Mouse (Mus musculus): Measurements from ENCODE around the gene Cept1. TPM values are rescaled to one million over a fixed set of nuclear protein-coding genes. Genes with fewer than 3 reads are reported as not detected.
A peak's percentile ranks its signal among the peaks of the same experiment; 100 is the strongest.
"Not testable (repeated sequence)": the region's sequence is repeated elsewhere in the genome, so short reads cannot be mapped to it uniquely, and the experiment has no call there.

The Cept1 gene
- total RNA-seq (2015; ENCODE audit: low replicate concordance) (17.7 and 18.0 TPM in 2 replicates), total RNA-seq (2017; ENCODE audit: low replicate concordance) (12.5 and 19.4 TPM in 2 replicates)

DNA sequence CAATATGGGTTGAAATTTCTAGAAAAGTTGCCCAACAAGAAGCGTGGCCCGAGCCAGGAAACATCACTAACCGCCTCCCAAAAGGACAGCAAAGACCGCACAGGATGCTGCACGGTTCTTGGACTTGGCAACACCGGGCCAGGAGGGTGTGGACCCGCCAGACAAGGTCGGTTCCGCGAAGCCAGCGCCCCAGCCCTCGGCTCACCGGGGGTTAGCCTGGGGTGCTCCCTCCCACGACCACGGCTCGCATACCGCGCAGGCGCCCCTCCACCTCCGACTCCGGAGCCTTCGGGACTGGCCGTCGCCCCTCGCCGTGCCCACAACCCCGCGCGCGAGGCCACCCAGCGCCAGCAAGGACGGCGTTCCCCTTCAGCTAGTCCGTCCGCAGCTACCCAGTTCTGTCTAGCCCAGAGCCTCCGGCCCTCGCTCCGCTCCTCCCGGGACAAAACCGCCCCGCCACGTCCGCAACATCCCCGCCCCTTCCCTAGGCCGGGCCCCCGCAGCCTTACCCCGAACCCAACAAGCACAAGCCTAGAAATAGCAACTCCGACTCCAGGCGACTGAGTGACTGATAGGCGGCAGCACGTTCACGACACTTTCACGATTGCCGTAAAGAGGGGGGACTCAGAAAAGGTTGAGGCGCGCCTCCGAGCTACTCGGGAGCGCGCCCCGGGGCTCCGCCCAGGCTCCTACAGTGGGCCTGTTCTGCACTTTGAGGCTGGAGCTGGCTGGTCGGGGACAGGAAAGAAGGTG, at the start of gene Cept1, which contains the start of gene Dram2:
Cept1 (minus strand) TSS at position 632 of the 753 bp plus-strand sequence.
Dram2 (plus strand) TSS at position 628 of the 753 bp plus-strand sequence.
- peak; percentile 88 for ATAC-seq (replicated peaks; ENCODE audit: low FRiP score, poor library complexity, severe bottlenecking)

DNA sequence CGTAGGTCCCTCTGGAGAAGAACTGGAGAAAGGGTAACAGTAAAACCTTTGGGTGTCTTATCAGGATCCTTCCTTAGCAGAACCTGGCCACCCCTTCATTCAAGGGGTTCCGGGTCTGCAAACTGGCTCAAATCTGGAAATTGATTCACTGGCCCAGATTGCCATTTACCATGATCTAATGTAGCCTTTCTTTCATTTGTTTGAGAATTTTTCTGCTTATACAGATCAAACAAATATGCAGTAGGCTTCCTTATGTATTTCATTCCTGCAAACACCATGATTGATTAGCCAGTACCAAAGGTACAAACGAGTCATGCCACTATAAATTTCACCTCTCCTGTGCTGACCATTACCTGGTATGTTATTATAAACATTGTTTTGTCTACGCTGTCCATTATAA, 46.0 kb upstream of the Cept1 start:
- not testable (repeated sequence) for ATAC-seq (replicated peaks; ENCODE audit: low FRiP score, poor library complexity, severe bottlenecking)

DNA sequence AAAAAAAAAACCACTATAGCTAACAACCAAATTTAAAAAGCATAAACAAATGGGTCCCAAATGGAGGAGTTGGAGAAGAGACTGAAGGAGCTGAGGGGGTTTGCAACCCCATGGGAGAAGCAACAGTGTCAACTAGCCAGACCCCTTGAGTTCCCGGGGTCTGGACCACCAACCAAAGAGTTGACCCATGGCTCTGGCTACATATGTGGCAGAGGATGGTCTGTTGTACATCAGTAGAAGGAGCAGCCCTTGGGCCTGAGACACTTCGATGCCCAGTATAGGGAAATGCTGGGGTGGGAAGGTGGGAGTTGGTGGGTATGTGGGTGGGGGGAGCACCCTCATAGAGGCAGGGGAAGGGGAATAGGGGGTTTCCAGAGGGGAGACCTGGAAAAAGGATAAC, 31.7 kb upstream of the Cept1 start:
- ATAC-seq (replicated peaks; ENCODE audit: low FRiP score, poor library complexity, severe bottlenecking), result no peak

DNA sequence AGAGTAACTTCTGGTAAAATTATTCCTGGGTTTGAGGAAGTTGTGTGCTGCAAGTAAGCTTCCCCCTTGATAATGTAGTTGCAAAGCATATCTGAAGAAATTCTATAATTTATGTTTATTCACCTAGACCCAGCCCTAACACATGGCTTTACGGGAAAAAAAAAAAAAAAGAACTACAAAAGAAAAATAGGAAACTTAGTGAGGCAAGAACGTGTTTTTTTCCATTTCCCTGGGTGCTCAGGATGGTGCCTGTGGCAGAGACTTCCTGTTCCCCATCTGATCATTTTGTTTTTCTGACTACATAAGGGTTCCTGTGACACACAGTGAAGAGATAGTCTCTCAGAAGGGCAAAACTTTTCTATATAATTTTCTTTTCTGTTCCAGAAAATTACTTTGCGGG, 25.6 kb upstream of the Cept1 start:
- ATAC-seq (replicated peaks; ENCODE audit: low FRiP score, poor library complexity, severe bottlenecking), result no peak

DNA sequence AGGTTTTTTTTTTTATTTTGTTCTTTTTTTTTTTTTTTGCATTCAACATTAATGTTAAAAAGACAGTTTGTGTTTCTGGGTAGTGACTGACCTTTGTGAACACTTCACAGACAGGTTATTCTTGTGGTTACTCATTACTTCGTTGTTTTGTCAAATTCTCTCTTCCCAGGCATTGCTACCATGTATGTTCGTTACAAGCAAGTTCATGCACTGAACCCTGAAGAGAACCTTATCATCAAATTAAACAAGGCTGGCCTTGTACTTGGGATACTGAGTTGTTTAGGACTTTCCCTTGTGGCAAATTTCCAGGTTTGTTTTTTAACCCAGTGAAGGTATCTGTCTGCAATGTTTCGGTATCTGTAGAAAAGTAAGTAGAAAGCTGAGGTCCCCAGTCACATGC, 18.3 kb upstream of the Cept1 start:
- no peak for ATAC-seq (replicated peaks; ENCODE audit: low FRiP score, poor library complexity, severe bottlenecking)

DNA sequence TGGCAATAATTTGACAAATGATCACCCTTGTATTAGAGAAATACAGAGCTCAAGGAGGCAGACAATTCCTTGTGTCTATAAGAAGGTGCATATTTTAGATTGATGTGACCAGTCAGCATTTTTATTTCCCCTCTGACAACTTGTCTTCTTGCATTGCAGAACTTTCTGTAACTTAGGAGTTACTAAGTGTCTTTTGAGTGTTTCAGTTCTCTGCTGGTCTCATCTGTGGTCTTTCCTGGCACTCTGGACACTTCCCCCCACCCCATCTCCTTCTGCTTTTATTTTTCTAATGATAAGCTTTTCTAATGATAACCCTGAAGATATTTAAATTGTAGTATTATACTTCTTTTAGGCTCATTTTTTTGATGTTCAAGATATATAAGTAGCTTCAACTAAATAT, 10.7 kb upstream of the Cept1 start:
- ATAC-seq (replicated peaks; ENCODE audit: low FRiP score, poor library complexity, severe bottlenecking), result no peak

DNA sequence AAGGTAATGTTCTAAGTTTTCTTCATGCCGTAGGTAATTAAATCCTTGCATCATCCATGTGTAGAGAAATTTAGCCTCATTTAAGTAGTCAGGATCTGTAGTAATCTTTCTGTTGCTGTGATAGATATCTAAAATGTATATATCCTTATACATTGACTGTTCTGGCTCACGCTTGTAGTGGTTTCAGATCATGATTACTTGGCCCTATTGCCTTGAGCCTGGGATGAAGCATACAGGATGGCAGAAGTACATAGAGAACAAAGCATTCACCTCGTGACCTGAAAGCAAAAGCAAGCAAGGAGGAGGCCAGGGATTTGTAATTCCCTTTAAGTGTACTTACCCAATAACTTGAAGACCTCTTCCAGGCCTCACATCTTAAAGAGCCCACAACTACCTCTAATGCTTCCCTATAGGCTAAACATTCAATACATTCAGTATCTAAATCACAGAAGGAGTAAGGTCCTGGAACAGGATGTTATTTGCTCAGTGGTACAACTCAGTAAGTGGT, 8.2 kb upstream of the Cept1 start:
- no peak for ATAC-seq (replicated peaks; ENCODE audit: low FRiP score, poor library complexity, severe bottlenecking)

DNA sequence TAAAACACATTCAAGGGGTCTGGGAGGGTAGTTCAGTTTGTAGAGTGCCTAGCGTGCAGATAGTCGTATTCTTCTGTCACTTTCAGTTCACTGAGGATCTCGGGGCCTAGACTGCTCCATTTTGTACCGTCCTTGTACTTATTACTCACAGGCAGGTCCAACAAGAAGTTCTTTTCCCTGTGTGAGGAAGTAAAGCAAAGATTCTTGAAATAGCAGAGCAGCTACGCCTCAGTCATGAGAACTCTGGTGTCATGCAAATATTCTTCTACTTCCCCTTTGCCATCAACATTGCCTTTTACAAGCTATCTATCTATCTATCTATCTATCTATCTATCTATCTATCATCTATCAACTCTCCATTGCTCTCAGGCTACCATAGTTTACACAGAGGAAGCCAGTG, 5.8 kb upstream of the Cept1 start:
- ATAC-seq (replicated peaks; ENCODE audit: low FRiP score, poor library complexity, severe bottlenecking), result no peak

DNA sequence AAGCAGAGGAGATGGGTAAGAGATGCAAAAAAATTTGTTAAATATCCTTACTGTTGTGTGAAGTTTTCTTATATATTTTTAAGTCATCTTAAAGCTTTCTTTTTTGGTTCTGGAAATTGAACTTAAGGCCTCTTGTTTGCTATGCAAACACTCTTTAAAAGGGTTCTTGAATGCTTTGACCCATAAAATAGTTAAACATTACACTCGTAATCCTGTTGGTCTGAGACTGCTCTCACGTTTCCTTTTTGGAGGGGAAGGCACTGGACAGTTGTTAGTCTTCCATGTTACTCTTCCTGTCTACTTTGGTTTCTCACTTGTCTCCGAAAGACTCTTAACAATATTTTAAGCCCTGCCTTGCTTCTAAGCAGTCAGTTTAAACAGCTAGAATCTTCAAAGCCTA, 1.4 kb upstream of the Cept1 start:
- ATAC-seq (replicated peaks; ENCODE audit: low FRiP score, poor library complexity, severe bottlenecking), result no peak

DNA sequence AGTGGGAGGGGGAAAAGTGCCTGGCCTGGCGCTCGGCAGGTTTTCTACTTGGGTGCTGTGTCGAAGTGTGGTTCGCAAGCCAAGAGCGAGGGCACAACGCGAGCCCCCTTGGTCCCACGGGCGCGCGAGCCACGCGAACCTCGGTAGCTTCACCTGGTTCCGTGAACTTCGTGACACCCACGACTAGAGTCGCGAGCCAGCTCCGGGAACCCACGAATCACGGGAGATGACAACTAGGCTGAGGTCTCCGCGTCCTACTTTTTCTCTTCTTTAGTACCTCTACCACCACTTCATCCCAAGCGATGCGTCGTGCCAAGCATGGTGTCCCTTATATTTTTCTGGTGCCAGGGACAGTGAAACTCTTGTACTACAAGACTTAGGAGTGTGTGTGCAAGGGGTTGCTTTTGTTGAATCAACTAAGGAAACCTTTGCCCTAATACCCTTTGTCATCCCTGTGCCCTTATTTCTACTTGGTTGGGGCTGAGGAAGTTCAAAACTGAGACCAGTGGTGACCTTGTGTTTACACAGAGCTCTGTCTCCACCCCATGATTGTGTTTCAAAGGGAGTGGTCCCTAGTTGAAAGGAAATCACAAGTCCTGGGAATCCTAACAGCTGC, 430 bp upstream of the Cept1 start:
- ATAC-seq (replicated peaks; ENCODE audit: low FRiP score, poor library complexity, severe bottlenecking), result peak; percentile 68

DNA sequence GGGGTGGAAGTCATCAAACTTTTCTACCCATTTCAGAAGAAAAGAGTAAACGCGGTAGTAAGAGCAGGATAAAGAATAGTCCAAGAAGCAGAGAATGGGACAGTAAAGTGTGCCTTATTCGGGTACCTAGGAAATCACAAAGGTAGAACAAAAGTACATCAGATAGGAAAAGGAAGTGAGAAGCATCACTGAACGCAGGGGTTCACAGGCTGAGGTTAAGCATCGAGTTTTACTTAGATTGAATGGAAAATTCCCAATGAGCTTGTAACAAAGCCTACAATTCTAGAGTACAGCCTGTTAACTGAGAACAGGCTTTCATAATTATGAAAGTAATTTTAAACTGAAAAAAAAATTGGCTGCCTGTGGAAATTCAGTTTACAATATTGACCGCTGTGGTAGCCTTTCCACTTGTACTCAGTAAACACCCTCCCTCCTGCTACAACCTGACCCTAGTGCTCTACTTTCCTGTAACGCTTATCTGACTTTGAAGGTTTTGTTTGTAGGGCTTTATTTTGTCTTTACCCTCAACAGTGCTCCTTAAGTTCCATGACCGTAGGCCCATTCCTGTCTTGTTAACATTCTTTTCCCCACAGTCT, 2.8 kb downstream of the Cept1 start:
- no peak for ATAC-seq (replicated peaks; ENCODE audit: low FRiP score, poor library complexity, severe bottlenecking)

DNA sequence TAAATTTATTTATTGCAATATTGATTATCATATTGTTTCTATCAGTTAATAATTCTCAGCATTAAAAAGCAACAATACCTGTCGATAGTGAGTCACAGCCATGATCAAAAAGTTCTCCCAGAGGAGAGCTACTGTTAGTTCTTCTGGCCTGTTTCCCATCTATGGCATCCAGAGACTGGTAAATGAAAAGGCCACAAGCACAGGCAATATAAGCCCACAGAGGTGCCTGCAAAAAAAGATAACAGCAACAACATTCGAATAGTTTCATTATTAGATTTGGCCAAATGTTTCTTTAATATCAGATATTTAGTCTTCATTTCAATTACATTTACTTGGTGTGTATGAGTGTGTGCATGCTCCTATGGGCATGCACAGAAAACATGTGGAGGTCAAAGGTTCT, 14.3 kb downstream of the Cept1 start:
- peak; percentile 49; the same call in 1 of the 2 replicates for ATAC-seq (replicated peaks; ENCODE audit: low FRiP score, poor library complexity, severe bottlenecking)

DNA sequence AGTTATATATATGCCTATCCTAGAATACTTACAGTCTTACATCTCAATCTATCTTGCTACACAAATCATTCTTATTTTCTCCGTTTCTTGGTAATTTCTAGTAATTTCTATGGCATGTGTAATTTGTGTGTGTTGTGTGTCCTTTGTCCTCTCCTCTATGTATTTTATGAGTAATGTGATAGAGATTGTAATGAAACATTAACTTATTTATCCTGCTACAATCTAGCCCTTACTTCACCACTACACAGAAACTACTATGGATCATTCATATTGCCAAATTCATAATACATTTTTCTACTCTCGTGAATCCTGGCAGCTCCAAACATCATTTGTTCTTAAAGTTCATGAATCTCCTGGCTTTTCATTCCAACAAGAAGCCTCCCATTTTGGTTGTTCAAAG, 19.6 kb downstream of the Cept1 start:
- no peak for ATAC-seq (replicated peaks; ENCODE audit: low FRiP score, poor library complexity, severe bottlenecking)

DNA sequence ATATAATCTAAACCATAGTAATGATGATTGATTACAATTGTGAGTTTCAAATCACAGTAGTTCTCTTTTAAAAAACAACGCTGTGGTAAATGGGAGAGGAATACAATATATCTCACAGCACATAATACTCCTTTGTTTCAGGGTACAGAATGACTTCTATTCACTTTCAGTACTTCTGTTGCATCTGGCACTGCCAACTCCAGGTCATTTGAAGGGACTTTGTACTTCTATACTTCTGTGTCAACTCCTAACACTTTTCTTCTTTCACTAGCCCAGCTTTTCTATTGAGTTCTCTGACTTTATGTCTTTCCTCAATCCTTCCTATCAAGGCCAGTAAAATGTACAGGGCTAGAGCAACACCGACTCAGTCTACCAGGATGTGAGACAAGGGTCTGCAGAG, 21.2 kb downstream of the Cept1 start:
- ATAC-seq (replicated peaks; ENCODE audit: low FRiP score, poor library complexity, severe bottlenecking), result no peak

DNA sequence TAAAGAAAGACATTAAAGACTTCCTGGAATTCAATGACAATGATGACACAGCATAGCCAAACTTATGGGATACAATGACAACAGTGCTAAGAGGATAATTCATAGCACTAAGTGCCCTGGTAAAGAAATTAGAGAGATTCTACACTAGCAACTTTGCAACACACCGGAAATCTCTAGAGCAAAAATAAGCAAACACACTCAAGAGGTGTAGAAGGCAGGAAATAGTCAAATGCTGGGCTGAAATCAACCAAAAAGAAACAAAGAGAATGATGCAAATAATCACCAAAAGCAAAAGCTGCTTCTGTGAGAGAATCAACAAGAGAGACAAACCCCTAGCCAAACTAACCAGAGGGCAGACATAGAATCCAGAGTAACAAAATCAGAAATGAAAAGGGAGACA, 24.9 kb downstream of the Cept1 start:
- ATAC-seq (replicated peaks; ENCODE audit: low FRiP score, poor library complexity, severe bottlenecking), result no peak

DNA sequence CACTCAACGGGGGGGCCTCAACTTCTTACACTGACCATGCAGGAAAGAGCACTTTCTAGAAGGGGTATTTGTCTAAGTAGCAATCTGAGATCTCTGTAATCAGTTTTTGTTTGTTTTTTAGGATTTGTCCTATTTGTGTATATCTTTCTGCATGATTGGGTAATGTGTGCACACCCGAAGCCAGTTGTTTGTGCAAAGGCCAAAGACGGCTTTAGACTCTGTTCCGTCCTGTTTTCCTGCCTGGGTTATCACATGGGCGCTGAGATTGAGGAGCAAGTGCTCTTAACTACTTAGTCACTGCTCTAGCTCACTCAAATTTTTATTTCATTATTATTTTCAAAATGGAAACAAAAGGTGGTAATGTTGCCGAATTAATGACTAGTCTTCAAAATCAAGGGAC, 32.6 kb downstream of the Cept1 start:
- ATAC-seq (replicated peaks; ENCODE audit: low FRiP score, poor library complexity, severe bottlenecking), result no peak

DNA sequence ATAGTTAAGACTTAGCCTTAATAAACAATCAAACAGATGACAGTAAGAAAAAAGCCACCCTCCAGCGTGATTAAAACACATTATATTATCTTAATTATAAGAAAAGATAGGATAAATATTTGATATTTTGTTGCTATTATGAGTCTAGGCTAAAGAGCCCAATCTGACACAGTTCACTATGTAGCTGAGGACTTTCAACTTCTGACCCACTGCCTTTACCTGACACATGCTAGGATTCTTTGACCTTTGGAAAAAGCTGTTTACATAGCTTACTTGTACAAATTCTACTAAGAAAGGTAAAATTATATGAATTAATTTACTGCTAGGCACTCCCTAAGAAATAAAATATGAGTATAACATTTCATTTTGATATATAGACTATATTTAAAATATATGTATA, 36.9 kb downstream of the Cept1 start:
- no peak for ATAC-seq (replicated peaks; ENCODE audit: low FRiP score, poor library complexity, severe bottlenecking)

DNA sequence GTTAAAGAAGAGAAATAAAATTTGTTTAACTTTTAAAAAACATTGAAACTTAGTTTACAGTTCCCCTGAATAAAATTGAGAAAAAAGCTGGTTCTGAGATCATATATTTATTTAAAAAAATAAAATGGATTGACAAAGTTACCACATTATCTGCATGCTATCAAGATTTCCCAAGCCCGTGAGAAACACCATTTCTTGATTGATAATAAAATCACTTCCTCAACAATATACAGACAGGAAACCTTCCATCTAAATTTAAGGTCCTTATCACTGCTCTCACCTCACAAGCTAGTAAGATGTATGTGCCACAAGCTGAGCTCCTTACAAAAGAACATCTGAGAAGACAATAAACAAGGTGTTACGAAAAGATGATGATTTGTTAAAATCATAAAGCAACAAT, 44.7 kb downstream of the Cept1 start:
- ATAC-seq (replicated peaks; ENCODE audit: low FRiP score, poor library complexity, severe bottlenecking), result no peak

DNA sequence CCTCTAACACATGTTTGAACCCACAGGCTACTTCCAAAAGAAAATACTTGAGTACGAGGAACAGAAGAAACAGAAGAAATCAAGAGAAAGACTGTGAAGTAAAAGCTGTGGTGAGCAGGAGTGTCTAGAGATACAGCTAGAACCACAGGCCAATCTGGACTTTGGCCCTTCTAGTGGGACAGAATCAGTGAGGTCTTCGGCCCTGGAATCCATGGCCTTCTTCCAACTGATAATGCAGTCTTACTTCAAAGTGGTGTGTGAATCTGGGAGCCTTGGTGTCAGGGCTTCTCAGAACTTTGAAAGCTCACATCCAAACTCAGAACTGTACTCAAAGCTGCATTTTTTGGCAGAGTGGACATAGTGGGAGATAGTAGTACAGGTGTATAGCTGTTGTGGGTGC, 47.1 kb downstream of the Cept1 start:
- ATAC-seq (replicated peaks; ENCODE audit: low FRiP score, poor library complexity, severe bottlenecking), result no peak

DNA sequence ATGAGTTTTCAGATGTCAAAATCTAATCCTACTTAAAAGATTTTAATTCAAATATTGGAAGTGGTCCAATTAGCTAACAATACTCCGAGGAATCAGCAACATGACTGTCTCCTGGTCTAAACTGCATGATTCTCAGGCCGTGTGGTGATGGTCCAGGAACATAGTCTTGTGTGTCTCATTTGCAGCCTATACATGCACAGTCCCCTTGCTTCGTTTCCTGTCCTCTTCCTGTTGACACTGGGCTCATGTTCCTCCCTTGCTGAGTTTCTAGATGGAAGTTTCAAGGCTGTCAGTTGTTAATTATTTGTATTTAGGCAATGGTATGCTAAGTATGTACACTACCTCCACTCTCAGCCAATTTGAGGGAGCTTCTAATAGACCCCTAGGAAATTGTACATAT, 50.6 kb downstream of the Cept1 start:
- no peak for ATAC-seq (replicated peaks; ENCODE audit: low FRiP score, poor library complexity, severe bottlenecking)

All from erythroid progenitor cell, adult 5-6 weeks (primary cell).